7 mouse cellular contexts compared by ENCODE assay signal in genomic region chr8:70821399-70821962, GRCm38 (mm10). TPM values are rescaled to one million over a fixed set of nuclear protein-coding genes. Genes with fewer than 3 reads are reported as not detected.
DNase-seq lines count a peak whose midpoint lies in the region; ATAC-seq and TF ChIP-seq lines count a peak whose summit lies in the region.

No protein-coding gene starts in this region.

- DNase-seq in B cell, adult 2 months = peak; percentile 77 to 80
- peak; percentile 65 to 68 for DNase-seq in cerebellum, postnatal 36 days
- peak; percentile 65 for DNase-seq in heart, adult 8-10 months (ENCODE audit: low spot score)
- DNase-seq in lung, postnatal 25 days (ENCODE audit: low spot score) = peak; percentile 68

- H3K4me2 ChIP-seq in kidney, embryonic 14.5 days (replicated peaks; ENCODE audit: low read depth, low read length) = no peak overlapping the region

- H3K9ac ChIP-seq in ES-Bruce4 (ENCODE audit: low read depth, poor library complexity, severe bottlenecking) = peak overlapping the region; percentile 25; the same call in 1 of the 2 replicates
- H3K9ac ChIP-seq in kidney, embryonic 14.5 days (ENCODE audit: low read depth, low read length) = no peak overlapping the region

- TF ChIP-seq CTCF in ES-Bruce4 (IDR thresholded peaks at IDR 0.05; ENCODE audit: low read depth, low read length) = peak; percentile 99
- TF ChIP-seq CTCF in small intestine, adult 2 months (IDR thresholded peaks at IDR 0.05; ENCODE audit: extremely low read depth, insufficient read length, insufficient replicate concordance, low read depth, low read length) = peak; percentile 90

- H3K4me1 ChIP-seq in ES-Bruce4 (ENCODE audit: control insufficient read depth, insufficient read depth, low read length) = no peaks in the 10 kb centered on the region
- H3K4me1 ChIP-seq in kidney, embryonic 14.5 days (ENCODE audit: control insufficient read depth, insufficient read depth, low read length) = peaks cover 7% of the 10 kb centered on the region; the same call in 1 of the 2 replicates
- peaks cover 15% of the 10 kb centered on the region for H3K4me1 ChIP-seq in small intestine, adult 2 months (ENCODE audit: control insufficient read depth, insufficient read depth, insufficient read length, low read length)

- TF ChIP-seq POLR2A in ES-Bruce4 (IDR thresholded peaks at IDR 0.05; ENCODE audit: insufficient read depth, low read length) = no peak
- no peak for TF ChIP-seq POLR2A in small intestine, adult 2 months (IDR thresholded peaks at IDR 0.05; ENCODE audit: low read depth, low read length)

- TF ChIP-seq EP300 in ES-Bruce4 (IDR thresholded peaks at IDR 0.05; ENCODE audit: insufficient read depth, low read depth, low read length) = peak; percentile 33; the same call in 1 of the 2 replicates

- WGBS in kidney, embryonic 14.5 days = 18% methylated on average over 24 of the region's 30 CpGs
- 14% methylated on average over 30 of the region's 30 CpGs for WGBS in small intestine, adult 2 months

- no peaks in the 10 kb centered on the region for H3K9me3 ChIP-seq in ES-Bruce4 (replicated peaks; ENCODE audit: control insufficient read depth, insufficient read depth, low read length, poor library complexity, severe bottlenecking)
- 0 out of 2 replicates have a peak, but pooled peaks cover 10% of the 10 kb centered on the region for H3K9me3 ChIP-seq in kidney, embryonic 14.5 days (ENCODE audit: control insufficient read depth, low read length)

- H3K4me3 ChIP-seq in ES-Bruce4 (ENCODE audit: low read depth, low read length) = no peak overlapping the region
- H3K4me3 ChIP-seq in kidney, embryonic 14.5 days (ENCODE audit: low read length) = no peak overlapping the region
- H3K4me3 ChIP-seq in small intestine, adult 2 months (ENCODE audit: low read depth, low read length) = no peak overlapping the region

- peak; percentile 40 for ATAC-seq in kidney, embryonic 14.5 days (ENCODE audit: low FRiP score, low TSS enrichment)

- H3K27me3 ChIP-seq in ES-Bruce4 (ENCODE audit: control insufficient read depth, insufficient read depth, low read length, poor library complexity, severe bottlenecking) = no peaks in the 10 kb centered on the region
- H3K27me3 ChIP-seq in kidney, embryonic 14.5 days (ENCODE audit: control insufficient read depth, insufficient read depth, low read length) = 0 out of 2 replicates have a peak, but pooled peaks cover 5% of the 10 kb centered on the region
- H3K27me3 ChIP-seq in small intestine, adult 2 months (ENCODE audit: control insufficient read depth, insufficient read depth, low read length) = no peaks in the 10 kb centered on the region

- no peak overlapping the region for H3K27ac ChIP-seq in ES-Bruce4 (ENCODE audit: insufficient read depth, low read length)
- no peak overlapping the region for H3K27ac ChIP-seq in kidney, embryonic 14.5 days (ENCODE audit: low read depth, low read length)
- no peak overlapping the region for H3K27ac ChIP-seq in small intestine, adult 2 months (ENCODE audit: insufficient read depth, low read depth, low read length)

- H3K36me3 ChIP-seq in ES-Bruce4 (ENCODE audit: control insufficient read depth, insufficient read depth, low read length, poor library complexity, severe bottlenecking) = no peaks in the 10 kb centered on the region
- H3K36me3 ChIP-seq in kidney, embryonic 14.5 days (ENCODE audit: control insufficient read depth, insufficient read depth, low read length) = no peaks in the 10 kb centered on the region
- no peaks in the 10 kb centered on the region for H3K36me3 ChIP-seq in small intestine, adult 2 months (ENCODE audit: control insufficient read depth, insufficient read depth, low read length)

RNA-seq across cellular contexts. Expression of gene Il12rb1, which starts 13.2 kb away (rescaled TPM):
- polyA plus RNA-seq in ES-Bruce4 (2011; ENCODE audit: insufficient read depth, insufficient read length, low read depth, missing spikeins) = 1.1 and 2.0 TPM in 2 replicates
- under 1 TPM in 2 of 4 experiments, not detected in 2; 0.16 to 0.49 TPM for total RNA-seq in heart, adult 8-10 months (2022)
- polyA plus RNA-seq in kidney, embryonic 14.5 days (2014; fragmentation: Nextera tagmentation; extraction: Ambion mirVana) = not detected in 2 replicates
- 2.5 and 5.4 TPM in 2 replicates for polyA plus RNA-seq in small intestine, adult 2 months (2012; rRNA removed)

RNA-seq across cellular contexts. Expression of gene Mast3, which starts 16.6 kb away (rescaled TPM):
- 9.1 and 10.9 TPM in 2 replicates for polyA plus RNA-seq in ES-Bruce4 (2011; ENCODE audit: insufficient read depth, insufficient read length, low read depth, missing spikeins)
- 1 to 10 TPM; 6.5 to 8.4 (median 7.1) TPM for total RNA-seq in heart, adult 8-10 months (2022)
- polyA plus RNA-seq in kidney, embryonic 14.5 days (2014; fragmentation: Nextera tagmentation; extraction: Ambion mirVana) = 13.4 and 17.2 TPM in 2 replicates
- polyA plus RNA-seq in small intestine, adult 2 months (2012; rRNA removed) = 63.9 and 71.9 TPM in 2 replicates

RNA-seq across cellular contexts. Expression of gene Arrdc2, which starts 18.0 kb away (rescaled TPM):
- polyA plus RNA-seq in ES-Bruce4 (2011; ENCODE audit: insufficient read depth, insufficient read length, low read depth, missing spikeins) = 11.1 and 12.1 TPM in 2 replicates
- 10 to 100 TPM in 3 of 4 experiments, 1 to 10 TPM in 1; 7.9 to 23.0 (median 13.6) TPM for total RNA-seq in heart, adult 8-10 months (2022)
- 4.7 and 5.7 TPM in 2 replicates for polyA plus RNA-seq in kidney, embryonic 14.5 days (2014; fragmentation: Nextera tagmentation; extraction: Ambion mirVana)
- 26.1 and 49.9 TPM in 2 replicates for polyA plus RNA-seq in small intestine, adult 2 months (2012; rRNA removed)

RNA-seq across cellular contexts. Expression of gene Kcnn1, which starts 41.6 kb away (rescaled TPM):
- polyA plus RNA-seq in ES-Bruce4 (2011; ENCODE audit: insufficient read depth, insufficient read length, low read depth, missing spikeins) = 3.2 and 3.5 TPM in 2 replicates
- 10 to 100 TPM; 12.5 to 14.4 (median 13.2) TPM for total RNA-seq in heart, adult 8-10 months (2022)
- 2.5 and 2.6 TPM in 2 replicates for polyA plus RNA-seq in kidney, embryonic 14.5 days (2014; fragmentation: Nextera tagmentation; extraction: Ambion mirVana)
- 0.90 and 2.9 TPM in 2 replicates for polyA plus RNA-seq in small intestine, adult 2 months (2012; rRNA removed)

RNA-seq across cellular contexts. Expression of gene Pik3r2, which starts 45.0 kb away (rescaled TPM):
- polyA plus RNA-seq in ES-Bruce4 (2011; ENCODE audit: insufficient read depth, insufficient read length, low read depth, missing spikeins) = 20.1 and 25.1 TPM in 2 replicates
- 10 to 100 TPM; 19.3 to 24.1 (median 22.2) TPM for total RNA-seq in heart, adult 8-10 months (2022)
- polyA plus RNA-seq in kidney, embryonic 14.5 days (2014; fragmentation: Nextera tagmentation; extraction: Ambion mirVana) = 33.3 and 49.1 TPM in 2 replicates
- 129 and 414 TPM in 2 replicates for polyA plus RNA-seq in small intestine, adult 2 months (2012; rRNA removed)
